Mouse (Mus musculus) T-helper 1 cell (primary cell): ENCODE results near the gene Dgkz.

ENCODE experiments used
- in situ Hi-C: fragments of 300-600 bp; cut with MboI, MseI; formaldehyde crosslinking; loops from one replicate; pipeline ENCODE4 v1.15.1; 2025; ENCODE audit warnings: high pct_unique_total_duplicates

Dgkz gene

GRCm38 (mm10) chr2:91942356-91942755, 33.3 kb downstream of the Dgkz start:
- in situ Hi-C loops: no loop called here

- in situ Hi-C loops: no loop called here
Observed at GRCm38 (mm10) chr2:91939303-91939935, 36.2 kb downstream of the Dgkz start.

- in situ Hi-C loops: no loop called here
Observed at GRCm38 (mm10) chr2:91936154-91936553, 39.5 kb downstream of the Dgkz start.

GRCm38 (mm10) chr2:91934826-91935525, 40.7 kb downstream of the Dgkz start:
- in situ Hi-C loops: no loop called here

- in situ Hi-C loops: no loop called here
Observed at GRCm38 (mm10) chr2:91934016-91934415, 41.6 kb downstream of the Dgkz start.

GRCm38 (mm10) chr2:91933471-91933870, 42.2 kb downstream of the Dgkz start:
- in situ Hi-C loops: no loop called here

GRCm38 (mm10) chr2:91932737-91933350, 42.8 kb downstream of the Dgkz start:
- in situ Hi-C loops: no loop called here

GRCm38 (mm10) chr2:91932160-91932711, 43.4 kb downstream of the Dgkz start, which contains the start of gene Mdk:
Mdk (minus strand) TSS chr2:91932297.
- in situ Hi-C loops: no loop called here

GRCm38 (mm10) chr2:91931328-91932159, 44.1 kb downstream of the Dgkz start:
- in situ Hi-C loops: no loop called here

GRCm38 (mm10) chr2:91930761-91931291, 44.8 kb downstream of the Dgkz start:
- in situ Hi-C loops: no loop called here

GRCm38 (mm10) chr2:91929936-91930335, 45.7 kb downstream of the Dgkz start:
- in situ Hi-C loops: no loop called here

- in situ Hi-C loops: no loop called here
Observed at GRCm38 (mm10) chr2:91929455-91929854, 46.2 kb downstream of the Dgkz start.

- in situ Hi-C loops: no loop called here
Observed at GRCm38 (mm10) chr2:91928534-91929350, 46.9 kb downstream of the Dgkz start.

GRCm38 (mm10) chr2:91927826-91928533, 47.7 kb downstream of the Dgkz start:
- in situ Hi-C loops: no loop called here

- in situ Hi-C loops: no loop called here
Observed at GRCm38 (mm10) chr2:91926949-91927348, 48.7 kb downstream of the Dgkz start, which contains the start of gene Chrm4. Chrm4 (plus strand) TSS chr2:91927249.

- in situ Hi-C loops: no loop called here
Observed at GRCm38 (mm10) chr2:91925442-91925841, 50.2 kb downstream of the Dgkz start.

- in situ Hi-C loops: no loop called here
Observed at GRCm38 (mm10) chr2:91924726-91925125, 50.9 kb downstream of the Dgkz start.

- in situ Hi-C loops: no loop called here
Observed at GRCm38 (mm10) chr2:91923415-91924337, 52.0 kb downstream of the Dgkz start.
